Mouse (Mus musculus) E14TG2a.4 (cell line): ENCODE measurements around the gene Hist1h2an.
"Not testable (repeated sequence)": the region's sequence is repeated elsewhere in the genome, so short reads cannot be mapped to it uniquely, and the experiment has no call there.

Experiments
- CTCF ChIP-seq: conservative IDR thresholded peaks from 2 replicates; pipeline ENCODE4 v1.5.1; 2014; ENCODE audit warnings: low read length
- NANOG ChIP-seq: IDR thresholded peaks from 2 replicates; pipeline ENCODE4 v1.6.1; 2014; ENCODE audit warnings: borderline replicate concordance, low read length, mixed read lengths
- POU5F1 ChIP-seq: IDR thresholded peaks from 2 replicates; pipeline ENCODE4 v1.6.1; 2014; ENCODE audit warnings: low read length, borderline replicate concordance

- not testable (repeated sequence) for TF ChIP-seq CTCF, NANOG, POU5F1
These were observed at the start of gene Hist1h2an, which contains the start of gene Hist1h2bp for GRCm38 (mm10) chr13:21786899-21787629.
